Mouse (Mus musculus) liver, embryonic 14.5 days (tissue): ENCODE measurements around the gene Stau1.

Experiments used
- CTCF ChIP-seq: IDR thresholded peaks from 2 replicates; pipeline ENCODE4 v1.5.1; 2016; ENCODE audit warnings: antibody characterized with exemption, low read depth, control low read depth
- EP300 ChIP-seq: IDR thresholded peaks from 2 replicates; pipeline ENCODE4 v1.6.1; 2016; ENCODE audit warnings: antibody characterized with exemption, low read depth

DNA sequence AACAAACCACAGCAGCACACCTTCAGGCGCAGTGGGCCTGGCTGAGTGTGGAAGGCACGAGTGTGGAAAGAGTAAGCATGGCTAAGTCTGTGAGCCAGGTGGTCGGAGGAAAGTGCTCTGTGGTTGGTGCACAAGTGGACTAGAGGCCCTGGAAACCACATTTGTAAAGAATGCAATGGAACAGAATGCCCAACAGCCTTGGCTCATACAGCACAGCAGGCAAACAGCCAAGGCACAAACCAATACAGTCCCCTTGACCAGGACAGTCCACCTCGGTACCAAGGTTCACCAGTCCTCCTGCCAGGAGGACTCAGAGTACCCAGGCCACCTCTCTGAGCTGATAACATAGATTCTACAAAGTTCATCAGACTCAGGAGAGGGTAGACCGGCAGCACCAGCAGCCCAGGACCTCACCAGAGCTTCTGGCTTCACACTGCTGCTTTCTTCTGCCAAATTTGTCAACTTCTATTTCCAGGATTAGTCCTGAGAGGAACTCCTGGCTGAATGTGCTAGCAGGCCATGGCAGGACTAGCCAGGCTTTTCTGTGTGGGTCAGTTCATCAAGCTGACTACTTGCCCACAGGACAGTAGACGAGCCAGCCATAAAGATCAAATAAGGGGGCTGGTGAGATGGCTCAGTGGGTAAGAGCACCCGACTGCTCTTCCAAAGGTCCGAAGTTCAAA is 35.3 kb downstream of the Stau1 start:
- TF ChIP-seq CTCF (no peak), EP300 (no peak)
